Mouse (Mus musculus) left cerebral cortex, postnatal 25 days (tissue): ENCODE data around the gene Dcun1d1. TPM values are rescaled to one million over a fixed set of nuclear protein-coding genes. Genes with fewer than 3 reads are reported as not detected.
A peak's percentile ranks its signal among the peaks of the same experiment; 100 is the strongest.

Experiments
- DNase-seq, 2 experiments: peaks; one replicate each; pipeline ENCODE4 v3.0.0; 2022; ENCODE audit warnings: low spot score in 2 of 2, mixed read lengths in 1 of 2
- intact Hi-C: fragments of 180-260 bp; cut with DNase I; formaldehyde crosslinking; loops from one replicate; pipeline ENCODE4 v1.15.1; 2025
- total RNA-seq, 2 experiments: library from RNA; stranded (reverse); gene quantifications; 2 replicates each; pipeline ENCODE4 v1.2.3; 2021

Dcun1d1 gene
- total RNA-seq, 2 experiments from 2014 or later, result 71.0 to 77.6 TPM

DNA sequence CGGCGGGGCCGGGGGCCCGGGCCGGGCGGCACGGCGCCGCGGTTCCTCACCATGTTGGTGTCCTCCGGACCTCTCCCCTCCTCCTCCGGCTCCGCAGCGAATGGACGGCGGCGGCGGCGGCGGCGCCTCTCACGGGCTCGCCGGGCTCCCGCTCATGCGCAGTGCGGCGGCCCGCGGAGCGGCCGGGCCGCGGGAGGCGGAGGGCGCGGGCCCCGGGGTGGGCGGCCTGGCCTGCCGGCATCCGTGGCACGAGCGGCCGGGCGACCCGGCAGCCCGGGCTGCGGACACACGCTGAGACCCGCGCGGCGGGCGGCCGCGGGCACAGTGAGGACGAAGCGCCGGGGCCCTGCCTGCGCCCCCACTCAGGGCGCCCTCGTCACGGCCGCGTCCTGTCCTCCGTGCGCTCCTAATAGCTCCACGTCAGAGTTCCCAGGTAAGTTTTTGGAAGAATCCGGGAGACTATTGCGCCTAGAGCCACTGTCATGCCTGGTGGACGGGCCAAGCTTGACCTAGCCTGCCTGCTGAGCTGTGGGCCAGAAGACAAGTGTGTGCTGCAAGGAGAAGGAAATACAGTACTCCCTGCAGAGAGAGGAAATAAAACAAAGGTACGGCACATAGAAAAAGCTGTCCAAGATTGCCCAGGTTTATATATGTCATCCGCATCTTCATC, 4.4 kb downstream of the Dcun1d1 start:
- peak; percentile 72 to 79 for DNase-seq
- intact Hi-C loops, result loop anchor here (5.0 to 10.0 kb wide), 2 partner anchors 69 to 178 kb away; partner anchors contain the start of genes Atp11b and Mccc1

DNA sequence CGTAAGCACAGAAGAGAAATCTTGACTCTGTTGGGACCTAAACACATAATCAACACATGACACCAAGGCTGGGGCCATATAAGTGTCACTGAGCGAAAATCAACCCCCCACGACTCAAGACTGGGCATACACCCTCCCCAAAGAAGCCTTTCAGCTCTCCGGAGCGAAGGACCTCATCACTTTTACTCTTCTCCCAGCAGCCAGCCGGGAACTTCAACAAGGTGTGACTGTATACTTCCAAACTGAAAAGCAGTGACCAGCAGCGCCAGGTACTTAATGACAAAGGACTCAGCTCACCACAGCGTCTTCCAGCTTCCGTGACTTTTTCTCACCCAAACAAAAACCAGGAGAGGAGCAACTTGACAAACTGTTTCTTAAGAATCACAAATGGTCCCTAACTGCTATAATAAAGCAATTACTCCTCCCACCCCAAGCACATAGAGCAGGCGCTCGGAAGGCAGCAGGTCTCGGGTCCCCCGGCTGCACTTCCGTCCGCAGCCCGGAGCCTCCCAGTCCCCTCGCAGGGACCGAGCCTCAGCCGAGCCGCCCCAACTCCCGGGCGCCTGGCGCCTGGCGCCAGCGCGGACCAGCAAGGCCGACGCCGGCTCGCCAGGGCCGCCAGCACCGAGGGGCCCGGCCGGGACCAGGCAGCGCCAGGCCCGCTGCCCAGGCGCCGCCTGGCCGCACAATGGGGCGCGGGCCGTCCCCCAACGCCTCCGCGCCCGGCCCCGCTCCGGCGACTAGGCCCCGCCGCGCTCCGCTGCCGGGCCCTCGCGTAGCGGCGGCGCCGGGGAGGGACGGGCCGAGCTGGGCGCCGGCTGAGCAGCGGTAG, 5.1 kb downstream of the Dcun1d1 start:
- DNase-seq, result peak; percentile 31 to 51
- intact Hi-C loops, result loop anchor here (5.0 to 10.0 kb wide), 2 partner anchors 70 to 177 kb away; partner anchors contain the start of genes Atp11b and Mccc1

DNA sequence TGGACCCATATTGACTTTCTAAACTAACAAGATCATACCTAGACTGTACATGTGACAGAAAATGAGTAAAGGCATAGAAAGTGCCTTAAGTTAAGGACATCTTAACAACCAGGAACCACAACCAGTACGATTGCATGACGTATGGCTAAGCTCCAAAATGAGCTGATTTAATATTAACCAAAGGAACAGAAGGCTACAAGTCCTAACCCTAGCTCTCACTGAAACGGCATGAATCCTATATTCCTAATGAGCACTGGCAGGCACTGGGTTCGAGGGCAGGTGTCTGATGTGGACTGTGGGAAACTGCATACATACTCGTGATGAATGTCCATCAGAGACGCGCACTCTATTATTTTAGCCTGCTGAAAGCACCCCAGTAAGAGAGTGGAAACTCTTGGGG, 5.9 kb downstream of the Dcun1d1 start:
- intact Hi-C loops, result loop anchor here (5.0 to 10.0 kb wide), 2 partner anchors 71 to 177 kb away; partner anchors contain the start of genes Atp11b and Mccc1
- no peak for DNase-seq

DNA sequence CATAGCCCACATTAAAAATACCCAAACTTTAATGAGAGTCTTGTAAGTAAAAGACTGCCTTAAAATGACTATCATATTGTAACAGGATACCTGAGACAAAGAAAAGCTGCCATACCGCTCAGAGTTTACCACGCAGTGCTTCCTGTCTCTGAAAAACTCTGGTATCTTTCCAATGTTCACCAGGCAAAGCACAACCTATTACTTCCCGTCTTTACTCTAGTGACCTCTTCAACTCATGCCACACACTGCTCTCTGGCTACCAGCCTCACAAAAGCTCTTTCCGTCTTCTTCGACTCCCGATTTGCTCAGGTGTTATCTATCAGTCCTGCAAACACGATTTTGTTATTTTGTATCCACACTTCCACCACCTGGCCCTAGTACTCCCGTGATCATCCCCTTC, 7.4 kb downstream of the Dcun1d1 start:
- no peak for DNase-seq
- intact Hi-C loops, result loop anchor here (5.0 to 10.0 kb wide), 2 partner anchors 72 to 175 kb away; partner anchors contain the start of genes Atp11b and Mccc1

DNA sequence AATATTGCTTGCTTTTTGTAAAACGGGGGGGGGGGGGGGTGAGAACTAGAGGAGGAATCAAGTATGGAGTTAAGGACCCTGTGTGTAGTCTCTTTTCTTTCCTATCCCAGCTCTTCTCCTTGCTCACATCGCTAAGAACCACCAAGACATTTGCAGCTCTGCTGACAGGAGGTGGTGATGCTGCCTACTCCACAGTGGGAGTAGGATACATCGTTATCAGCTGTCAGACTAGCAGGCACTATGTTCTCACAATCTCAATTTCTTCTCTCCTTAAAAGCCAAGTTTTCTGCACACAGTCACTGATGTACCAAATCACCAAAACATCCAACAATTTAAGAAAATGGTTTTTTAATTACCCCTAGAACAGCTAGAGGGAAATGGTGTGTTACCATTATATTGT, 7.8 kb downstream of the Dcun1d1 start:
- peak in 1 of 2 experiments; percentile 52 for DNase-seq
- intact Hi-C loops, result no loop called here

DNA sequence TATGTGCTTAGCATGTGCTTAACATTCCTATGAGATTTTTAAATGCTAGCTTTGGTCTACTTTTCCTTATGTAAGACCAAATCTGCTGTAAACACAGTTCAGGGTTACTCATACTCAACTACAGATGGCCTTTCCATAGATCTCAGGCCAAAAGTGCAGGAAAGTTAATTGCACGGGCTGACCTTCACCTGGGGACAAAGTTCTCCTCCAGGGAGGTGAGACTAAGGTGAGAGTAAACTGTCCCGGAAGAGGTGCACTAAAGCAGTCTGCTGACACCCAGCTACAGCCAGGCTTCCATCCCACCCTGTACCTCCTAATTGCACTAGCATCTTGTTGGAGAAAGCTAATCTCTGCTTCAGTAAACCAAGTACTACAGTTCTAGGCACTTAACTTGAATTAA, 11.4 kb downstream of the Dcun1d1 start:
- intact Hi-C loops, result no loop called here

DNA sequence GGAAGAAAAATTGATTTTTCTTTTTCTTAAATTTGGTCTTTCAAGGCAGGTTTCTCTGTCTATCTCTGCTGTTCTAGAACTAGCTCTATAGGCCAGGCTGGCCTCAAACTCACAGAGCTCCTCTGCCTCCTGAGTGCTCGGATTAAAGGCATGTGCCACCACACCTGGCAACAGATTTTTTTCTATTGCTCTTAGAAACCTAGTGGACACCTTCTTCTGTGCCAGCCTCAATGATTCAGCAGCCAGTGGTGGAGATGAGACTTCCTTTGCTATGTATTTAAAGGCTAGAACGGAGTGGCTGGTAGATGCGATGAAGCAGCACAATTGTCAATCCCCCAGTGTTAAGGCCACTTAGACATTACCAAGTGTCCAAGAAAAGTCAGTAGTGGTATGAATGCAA, 13.2 kb downstream of the Dcun1d1 start:
- intact Hi-C loops, result no loop called here
- no peak for DNase-seq

More for the DNA sequence above, 11.4 kb downstream of the Dcun1d1 start:
- no peak for DNase-seq

- DNase-seq, result no peak
- intact Hi-C loops, result no loop called here
These were observed 13.8 kb downstream of the Dcun1d1 start for GRCm38 (mm10) chr3:35923495-35923894.

- no peak for DNase-seq
- intact Hi-C loops, result no loop called here
These were observed 14.7 kb downstream of the Dcun1d1 start for GRCm38 (mm10) chr3:35922522-35922921.

DNA sequence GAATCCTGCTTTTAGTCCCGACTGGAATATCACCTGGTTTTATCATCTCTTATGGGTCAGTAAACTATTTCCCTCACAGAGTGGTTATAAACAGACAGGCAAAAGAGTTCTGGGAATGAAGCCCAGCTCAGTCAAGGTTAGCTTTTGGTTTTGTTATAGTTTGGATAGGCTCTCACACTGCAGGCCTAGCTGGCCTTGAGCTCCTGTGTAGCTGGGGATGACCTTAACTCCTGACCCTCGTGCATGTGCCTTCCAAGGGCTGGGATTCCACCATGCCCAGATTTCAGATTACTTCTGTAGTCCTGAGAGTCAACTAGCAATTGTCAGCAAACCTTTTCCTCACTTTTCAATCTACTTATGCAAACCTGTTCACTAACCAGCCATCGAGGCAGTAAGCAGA, 19.0 kb downstream of the Dcun1d1 start:
- intact Hi-C loops, result no loop called here
- no peak for DNase-seq

DNA sequence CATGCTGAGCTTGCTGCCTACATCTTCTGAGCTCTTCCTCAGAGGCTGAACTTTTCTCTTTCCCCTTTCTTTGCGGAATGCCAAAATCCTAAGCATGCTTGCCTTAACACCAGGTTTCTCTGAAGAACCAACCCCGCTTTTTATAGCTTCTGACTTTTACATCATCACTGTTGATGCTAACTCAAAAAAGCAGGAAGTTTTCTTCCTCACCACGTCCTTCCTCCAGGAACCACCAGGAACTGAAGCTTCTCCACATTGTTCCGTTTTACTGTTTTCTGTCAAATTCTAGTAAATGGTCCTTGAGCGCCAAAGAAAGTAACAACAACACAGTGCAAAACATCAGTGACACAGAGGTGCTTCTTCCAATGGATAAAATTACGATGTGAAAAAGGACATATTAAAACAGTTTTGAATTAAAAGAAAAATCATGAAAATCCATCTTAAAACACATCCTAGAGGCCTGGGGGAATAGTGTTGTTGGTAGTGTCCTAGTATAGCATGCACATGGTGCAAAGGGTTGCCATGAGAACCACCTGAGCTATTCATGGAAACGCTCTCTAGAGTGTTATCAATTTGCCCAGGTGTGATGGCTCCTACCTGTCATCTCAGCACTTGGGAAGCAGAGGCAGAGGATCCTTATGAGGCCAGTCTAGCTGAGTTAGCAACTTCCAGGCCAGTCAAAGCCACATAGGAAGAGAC, 28.1 kb downstream of the Dcun1d1 start:
- intact Hi-C loops, result no loop called here
- peak in 1 of 2 experiments; percentile 15 for DNase-seq

GRCm38 (mm10) chr3:35900555-35901204, 36.6 kb downstream of the Dcun1d1 start:
- DNase-seq, result no peak
- intact Hi-C loops, result no loop called here

GRCm38 (mm10) chr3:35899109-35899508, 38.1 kb downstream of the Dcun1d1 start:
- no peak for DNase-seq
- intact Hi-C loops, result no loop called here

- intact Hi-C loops, result no loop called here
- no peak for DNase-seq
These were observed 39.3 kb downstream of the Dcun1d1 start for GRCm38 (mm10) chr3:35897900-35898299.

DNA sequence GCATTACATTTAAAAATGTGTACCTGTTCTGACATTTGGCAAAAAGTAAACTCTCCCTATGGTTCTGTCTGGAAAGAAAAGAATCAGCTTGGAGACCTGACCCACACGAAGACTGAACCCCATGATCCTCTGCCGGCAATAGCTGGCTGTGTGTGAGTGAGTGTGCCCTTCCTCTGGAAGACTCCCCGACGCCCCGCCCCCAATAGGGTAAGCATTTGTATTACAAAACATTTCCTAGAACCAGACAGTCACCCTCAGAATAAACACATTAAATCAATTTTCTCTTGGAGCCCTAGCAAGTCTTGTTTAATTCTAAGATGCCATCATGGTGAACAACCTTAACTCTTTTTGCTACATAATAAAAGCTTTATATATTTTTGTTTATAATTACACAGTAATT, 44.1 kb downstream of the Dcun1d1 start:
- intact Hi-C loops, result no loop called here

DNA sequence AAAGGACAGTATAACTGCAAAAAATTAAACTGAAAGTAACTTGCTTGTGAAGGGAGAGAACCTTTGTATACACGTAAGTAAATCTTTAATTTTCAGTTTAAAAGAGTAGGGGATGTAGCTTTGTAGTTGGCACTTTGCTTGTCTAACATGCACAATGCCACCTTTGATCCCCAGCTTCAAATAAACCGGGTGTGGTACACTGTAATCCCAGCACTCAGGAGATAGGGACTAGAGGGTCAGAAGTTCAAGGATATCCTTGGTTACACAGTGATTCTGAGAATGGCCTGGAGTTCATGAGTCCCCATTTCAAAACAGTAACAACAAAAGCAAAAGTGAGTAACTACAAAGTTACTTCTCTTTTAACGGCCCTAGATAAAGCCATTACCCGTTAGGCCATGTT, 46.1 kb downstream of the Dcun1d1 start:
- intact Hi-C loops, result no loop called here
- DNase-seq, result no peak

More for the DNA sequence above, 44.1 kb downstream of the Dcun1d1 start:
- no peak for DNase-seq

DNA sequence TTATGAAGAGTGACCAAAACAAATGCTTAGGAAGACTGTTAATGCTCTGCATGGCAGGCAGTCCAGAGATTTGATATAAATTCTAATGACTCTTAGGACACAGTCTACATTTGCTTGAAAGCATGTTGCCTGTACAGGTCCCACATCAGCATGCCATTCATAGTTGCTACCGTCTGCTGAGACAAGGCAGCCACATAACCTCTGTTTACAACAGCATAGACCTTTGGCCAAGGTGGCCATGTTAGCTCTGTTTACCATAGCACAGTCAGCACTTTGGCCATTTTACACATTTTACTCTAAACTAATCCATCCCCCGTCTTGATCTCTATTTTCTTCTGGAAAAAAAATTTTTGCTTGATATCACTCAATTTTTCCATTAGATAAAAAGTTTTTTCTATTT, 47.7 kb downstream of the Dcun1d1 start:
- intact Hi-C loops, result no loop called here

DNA sequence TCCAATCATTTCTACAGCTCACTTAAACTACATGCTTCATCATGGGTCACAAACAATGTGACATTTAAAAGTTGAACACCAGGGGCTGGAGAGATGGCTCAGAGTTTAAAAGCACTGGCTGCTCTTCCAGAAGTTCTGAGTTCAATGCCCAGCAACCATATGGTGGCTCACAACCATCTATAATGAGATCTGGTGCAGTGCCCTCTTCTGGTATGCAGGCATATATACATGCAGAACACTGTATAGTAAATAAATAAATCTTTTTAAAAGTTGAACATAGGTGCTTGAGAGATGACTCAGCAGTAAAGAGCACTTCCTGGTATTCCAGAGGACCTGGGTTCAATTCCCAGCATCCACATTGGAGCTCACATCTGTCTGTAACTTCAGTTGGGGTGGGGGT, 54.0 kb downstream of the Dcun1d1 start:
- intact Hi-C loops, result no loop called here
- no peak for DNase-seq

More for the DNA sequence above, 47.7 kb downstream of the Dcun1d1 start:
- no peak for DNase-seq

DNA sequence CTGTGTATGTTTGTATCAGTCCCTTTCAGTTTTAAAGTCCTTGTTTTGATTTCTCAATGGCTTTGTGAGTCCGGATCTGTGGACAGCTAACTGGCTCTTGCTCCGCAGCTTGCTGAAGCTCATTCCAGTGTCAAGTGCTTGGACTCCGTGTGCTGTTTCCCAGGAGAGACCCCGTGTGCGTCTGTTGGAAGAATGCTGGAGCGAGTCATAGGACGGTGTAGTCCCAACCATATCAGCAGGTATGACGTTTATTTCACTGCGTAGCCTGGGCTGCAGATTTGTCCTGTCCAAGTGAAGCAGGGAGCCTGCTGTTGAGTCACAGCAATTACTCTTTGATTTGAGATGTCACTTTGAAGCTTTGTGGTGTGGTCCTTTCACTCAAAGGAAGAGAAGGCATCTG, 87.9 kb downstream of the Dcun1d1 start:
- intact Hi-C loops, result no loop called here
- DNase-seq, result no peak
